Mouse (Mus musculus) kidney, adult 11 months (tissue): ENCODE measurements at regions not wholly inside any gene's neighbourhood (a gene's known extent, or its start where the extent isn't known, plus 50 kb on each side); places are given as distances from the start of the nearest gene placed in this dataset.
"Not testable (repeated sequence)": the region's sequence is repeated elsewhere in the genome, so short reads cannot be mapped to it uniquely, and the experiment has no call there.

Experiments
- DNase-seq: peaks from one replicate; pipeline ENCODE4 v3.0.0; 2022

DNA sequence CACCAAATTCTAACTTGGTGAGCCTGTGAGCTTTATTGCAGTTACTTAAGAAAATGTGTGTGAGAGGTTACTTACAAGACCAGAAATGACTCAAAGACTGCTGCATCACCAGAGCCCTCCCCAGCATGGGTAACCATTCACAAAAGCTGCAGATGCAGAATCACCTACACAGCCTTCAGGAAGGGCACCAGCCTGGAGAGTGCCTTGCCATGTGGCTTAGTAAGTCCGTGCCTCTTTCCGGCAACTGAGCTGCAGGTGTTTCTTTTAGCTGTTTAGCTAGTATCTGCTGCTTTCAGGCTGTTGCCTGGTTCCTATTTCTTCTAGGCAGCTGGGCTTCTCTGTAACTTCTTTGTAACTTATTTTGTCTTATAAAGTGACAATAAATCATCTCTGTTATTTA is 213.2 kb upstream of the Stxbp6 start:
- DNase-seq = no peak

DNA sequence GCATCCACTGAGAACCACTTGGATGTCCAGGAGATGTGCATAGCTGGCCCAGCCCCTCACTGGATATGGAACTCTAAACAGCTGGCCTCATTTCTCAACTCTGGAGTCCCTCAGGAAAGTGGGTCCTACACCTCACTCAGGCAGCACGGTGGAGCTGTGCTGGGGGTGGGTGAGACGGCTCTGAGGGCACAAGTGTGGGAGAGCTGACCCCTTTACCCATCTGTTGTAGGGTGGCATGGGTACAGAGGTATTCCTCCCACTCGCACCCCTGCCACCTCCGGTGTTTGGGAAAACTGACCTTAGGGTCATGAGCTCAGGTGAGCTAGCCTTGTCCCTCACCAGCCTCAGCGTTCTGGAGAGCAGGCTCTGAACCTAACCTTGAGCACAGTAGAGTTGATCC is 181.8 kb upstream of the Stxbp6 start:
- DNase-seq = no peak

DNA sequence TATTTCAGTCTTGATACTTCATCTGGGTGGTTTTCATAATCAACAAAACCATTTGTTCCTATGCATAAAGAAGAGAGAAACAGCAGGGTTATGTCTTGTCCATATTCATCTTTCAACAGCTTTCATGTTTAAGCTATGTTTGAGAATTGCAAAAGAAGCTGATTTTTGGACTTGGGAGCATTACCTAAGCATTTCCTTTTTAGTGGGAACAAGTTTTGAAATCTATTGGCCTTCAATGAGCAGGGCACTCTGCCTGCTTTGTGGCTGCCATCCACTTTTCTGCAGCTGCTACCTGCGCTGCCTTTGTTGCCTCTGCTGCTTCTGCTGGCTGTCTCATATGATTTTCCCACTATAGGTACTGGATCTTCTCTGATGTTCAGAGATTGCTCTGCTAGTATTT is 136.6 kb upstream of the Stxbp6 start:
- no peak for DNase-seq

DNA sequence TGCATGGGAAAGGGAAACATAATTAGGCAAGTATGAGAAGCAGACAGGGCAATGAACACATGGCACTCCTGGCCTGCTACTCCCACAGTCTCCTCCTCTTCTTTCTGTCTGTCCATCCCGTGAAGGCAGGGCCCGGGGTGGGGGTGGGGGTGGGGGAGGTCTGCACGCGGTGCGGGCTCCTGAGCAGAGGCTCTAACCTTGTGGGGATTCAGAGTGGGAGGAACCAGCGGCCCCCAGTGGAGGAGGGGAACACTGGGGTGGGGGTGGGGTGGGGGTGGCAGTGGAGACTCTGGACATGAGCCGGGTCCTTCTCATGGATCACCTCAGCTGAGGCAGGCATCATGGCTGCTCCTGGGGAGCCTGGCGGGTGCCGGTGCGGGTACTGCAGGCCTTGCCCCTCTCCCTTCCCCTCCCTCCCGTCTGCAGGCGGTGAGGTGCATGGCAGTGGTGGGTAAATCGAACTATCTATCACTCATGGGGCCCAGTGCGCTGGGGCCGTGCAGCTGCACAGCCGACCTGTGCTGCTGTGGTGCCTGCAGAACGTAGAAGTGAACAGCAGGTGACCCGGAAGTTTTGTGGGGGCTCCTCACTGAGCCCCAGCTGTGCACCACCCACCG is 120.9 kb upstream of the Stxbp6 start:
- no peak for DNase-seq

DNA sequence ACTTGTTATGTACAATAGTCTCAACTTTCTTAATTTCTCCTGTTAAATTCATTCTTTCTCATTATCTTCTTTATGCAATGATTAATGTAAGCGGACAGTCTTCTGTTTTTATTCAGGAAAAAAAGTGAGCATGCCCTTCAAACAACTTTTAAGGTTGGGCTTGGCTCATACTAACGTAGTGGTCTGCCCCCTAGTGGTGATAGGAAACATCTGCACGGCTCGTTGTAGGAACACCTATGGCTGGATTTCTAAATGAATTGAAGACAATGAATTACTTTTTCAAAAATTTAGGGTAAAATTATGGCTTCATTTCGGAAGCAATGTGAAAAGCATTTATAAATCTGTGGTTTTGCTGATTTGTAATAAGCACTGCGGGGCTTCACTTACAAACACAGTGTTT is 112.6 kb upstream of the Stxbp6 start:
- no peak for DNase-seq

DNA sequence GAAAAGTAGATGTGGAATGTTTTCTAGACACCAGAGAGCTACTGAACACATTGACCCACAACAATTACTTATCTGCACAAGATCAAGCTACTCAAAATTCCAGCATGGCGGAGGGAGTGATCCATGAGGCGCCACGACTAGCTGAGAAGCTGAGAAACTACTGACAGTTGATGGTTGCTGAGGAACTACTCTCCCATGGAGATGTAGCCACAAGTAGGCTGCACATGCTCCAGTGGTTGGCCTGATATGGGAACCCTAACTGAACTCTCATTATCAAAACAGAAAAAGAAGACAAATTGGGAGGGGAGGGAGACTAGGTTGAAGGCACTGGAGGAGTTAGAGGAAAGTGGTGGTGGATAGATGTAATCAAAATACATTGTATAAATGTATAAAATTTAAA is 110.0 kb upstream of the Stxbp6 start:
- no peak for DNase-seq

DNA sequence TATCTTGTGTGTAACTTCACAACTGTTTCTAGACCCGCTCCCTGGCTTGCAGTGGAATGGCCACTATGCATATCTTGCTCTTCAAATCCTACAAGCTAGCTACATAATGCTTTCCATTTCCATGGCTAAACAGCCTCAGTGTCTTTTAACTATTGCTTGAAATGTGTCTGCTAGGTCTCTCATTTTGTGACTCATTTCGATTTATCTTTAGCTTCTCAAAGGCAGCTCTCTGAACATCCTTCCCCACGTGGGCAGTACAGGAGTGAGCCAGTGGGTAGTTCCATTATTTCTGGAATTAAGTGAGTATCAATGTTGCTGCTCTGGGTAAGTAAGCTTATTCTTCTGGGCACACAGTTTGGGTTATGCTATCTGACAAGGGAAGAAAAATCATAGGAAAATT is 102.9 kb upstream of the Stxbp6 start:
- no peak for DNase-seq

DNA sequence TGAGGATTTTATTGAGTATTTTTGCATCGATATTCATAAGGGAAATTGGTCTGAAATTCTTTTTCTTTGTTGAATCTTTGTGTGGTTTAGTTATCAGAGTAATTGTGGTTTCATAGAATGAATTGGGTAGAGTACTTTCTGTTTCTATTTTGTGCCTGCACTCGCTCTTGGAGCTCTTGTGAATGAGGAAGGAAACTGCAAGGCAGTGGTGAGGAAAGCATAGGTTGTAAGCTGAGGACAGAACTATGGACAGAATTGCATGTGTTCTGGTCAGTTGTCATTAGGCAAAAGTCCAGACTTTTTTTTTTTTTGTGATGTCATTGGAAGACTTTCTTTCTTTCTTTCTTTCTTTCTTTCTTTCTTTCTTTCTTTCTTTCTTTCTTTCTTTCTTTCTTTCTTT is 100.8 kb upstream of the Stxbp6 start:
- DNase-seq = not testable (repeated sequence)

DNA sequence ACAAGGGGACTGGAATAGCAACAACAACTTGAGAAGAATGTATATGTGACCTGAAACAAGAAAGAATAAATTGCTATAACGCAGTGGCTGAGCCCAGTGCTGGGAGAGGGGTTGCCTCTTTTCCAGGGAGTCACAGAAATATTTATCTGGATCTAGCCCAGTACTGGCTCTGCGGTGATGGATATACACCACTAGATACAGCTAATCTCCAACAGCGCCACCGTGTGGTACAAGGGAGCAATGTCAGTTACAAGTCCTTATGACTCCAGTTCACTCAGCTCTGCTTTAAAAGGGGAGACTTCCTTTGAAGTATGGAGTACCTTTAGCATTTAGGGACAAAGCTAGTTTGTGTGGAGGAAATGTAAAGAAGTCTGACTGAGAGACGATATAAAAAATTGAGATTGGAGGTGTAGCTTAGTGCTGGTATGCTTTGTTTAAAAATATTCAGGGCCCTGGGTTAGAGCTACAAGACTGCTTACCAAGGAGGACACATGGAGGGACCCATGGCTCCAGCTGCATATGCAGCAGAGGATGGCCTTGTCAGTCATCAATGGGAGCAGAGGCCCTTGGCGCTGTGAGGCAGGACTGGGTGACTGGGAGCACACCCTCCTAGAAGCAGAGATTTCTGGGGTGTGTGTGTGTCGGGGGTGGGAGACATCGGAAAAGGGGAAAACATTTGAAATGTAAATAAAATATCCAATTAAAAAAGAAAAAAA is 97.6 kb upstream of the Stxbp6 start:
- DNase-seq = peak; percentile 18

DNA sequence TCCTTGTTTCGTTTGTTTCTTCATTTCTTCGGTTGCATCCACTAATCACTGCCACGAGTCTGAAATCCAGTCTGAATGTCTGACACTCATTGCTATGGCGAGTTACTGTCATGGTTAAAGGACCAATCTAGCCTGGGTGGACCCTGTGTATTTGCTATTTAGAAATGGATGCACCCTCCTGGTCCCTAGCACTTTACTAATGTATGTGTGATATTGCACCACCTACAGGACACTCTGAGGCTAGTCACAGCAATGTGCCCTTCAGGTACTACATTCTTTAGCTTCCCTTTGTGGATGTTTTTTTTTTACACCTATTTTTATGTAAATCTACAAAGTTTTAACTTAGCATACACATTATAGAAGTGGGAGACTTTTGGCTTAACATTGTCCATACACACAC is 87.5 kb upstream of the Stxbp6 start:
- peak; percentile 15 for DNase-seq

DNA sequence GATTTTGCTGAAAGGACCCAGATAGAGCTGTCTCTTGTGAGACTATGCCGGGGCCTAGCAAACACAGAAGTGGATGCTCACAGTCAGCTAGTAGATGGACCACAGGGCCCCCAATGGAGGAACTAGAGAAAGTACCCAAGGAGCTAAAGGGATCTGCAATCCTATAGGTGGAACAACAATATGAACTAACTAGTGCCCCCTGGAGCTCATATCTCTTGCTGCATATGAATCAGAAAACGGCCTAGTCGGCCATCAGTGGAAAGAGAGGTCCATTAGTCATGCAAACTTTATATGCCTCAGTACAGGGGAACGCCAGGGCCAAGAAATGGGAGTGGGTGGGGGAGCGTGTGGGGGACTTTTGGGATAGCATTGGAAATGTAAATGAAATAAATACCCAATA is 87.1 kb upstream of the Stxbp6 start:
- not testable (repeated sequence) for DNase-seq

DNA sequence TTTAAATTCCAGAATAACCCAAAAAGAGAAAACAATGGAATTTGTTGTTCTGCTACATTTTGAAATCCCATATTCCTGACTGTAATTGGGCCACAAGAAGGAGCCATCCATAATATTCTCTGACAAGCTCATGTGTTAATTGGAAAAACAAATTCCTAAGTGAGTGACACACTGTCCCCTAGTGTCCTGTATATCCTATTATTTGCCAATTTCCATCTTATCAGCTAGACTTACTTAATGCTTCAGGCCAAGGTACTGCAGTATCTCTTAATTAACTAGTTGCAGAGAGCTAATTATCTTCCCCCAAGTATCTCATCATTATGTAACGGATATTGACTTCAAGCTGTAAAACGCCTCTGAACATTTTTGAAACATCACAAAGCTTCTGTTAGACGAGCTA is 84.5 kb upstream of the Stxbp6 start:
- DNase-seq = no peak

DNA sequence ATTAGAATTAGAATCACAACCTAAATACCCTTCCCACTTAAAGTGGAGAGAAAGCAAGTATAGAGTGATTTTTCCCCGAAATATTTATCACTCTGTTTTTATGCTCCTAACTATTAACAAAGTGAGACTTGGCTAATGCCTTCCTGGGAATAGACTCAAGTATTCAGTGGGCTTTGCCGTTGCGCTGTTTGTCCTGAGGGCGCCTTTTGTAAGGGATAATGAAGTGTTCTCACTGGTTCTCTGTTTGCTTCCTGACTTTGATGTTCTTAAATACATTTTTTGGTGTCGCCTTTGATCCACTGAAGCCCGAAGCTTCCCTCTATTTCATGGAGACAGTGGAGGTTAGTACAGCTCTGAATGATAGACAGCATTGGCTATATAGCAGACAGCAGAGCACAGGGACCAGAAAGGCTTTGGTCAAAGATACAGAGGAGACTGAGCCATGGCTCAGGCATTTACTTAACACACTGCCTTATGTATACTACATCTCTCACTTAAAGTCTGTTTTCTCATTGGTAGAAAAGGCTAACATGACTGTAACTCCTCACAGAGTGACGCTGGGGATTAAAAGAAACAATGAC is 63.0 kb upstream of the Stxbp6 start:
- DNase-seq = no peak

DNA sequence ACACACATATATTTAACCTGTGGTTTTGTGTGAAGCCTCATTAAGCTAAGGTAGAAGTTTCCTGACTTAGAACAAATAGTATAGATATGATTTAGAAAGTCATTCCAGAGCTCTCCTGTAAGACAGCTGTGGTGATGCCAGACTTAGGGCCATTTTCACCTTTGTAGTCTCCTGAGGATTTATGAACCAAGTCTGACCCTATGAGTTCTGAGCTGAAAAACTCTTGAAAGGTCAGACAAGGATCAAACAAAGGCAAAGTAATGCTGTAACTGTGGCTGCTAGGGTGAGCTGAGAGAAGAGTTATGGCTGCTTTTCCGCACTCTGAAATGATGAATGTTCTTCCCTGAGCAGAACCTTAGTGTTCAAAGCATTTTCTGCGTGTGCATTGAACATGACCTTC is 58.9 kb upstream of the Stxbp6 start:
- DNase-seq = no peak

DNA sequence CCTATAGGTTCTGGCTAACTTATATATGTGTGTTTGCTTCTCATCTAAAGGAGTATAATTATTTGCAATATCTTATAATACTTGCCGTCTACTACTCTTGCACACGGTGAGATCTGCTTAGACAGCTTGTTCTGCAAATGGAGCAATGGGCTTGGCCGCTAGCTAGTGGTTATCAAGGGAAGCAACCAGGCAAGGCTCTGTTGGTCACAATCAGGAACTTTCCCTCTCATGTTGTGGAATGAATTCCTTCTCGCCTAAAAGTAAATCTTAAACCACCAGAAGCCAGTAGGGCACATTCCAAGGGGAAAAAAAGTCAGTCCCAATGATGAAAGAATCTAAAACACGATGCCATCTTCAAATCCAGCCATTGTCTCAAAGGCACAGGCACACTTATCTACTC is 56.6 kb upstream of the Stxbp6 start:
- DNase-seq = no peak

DNA sequence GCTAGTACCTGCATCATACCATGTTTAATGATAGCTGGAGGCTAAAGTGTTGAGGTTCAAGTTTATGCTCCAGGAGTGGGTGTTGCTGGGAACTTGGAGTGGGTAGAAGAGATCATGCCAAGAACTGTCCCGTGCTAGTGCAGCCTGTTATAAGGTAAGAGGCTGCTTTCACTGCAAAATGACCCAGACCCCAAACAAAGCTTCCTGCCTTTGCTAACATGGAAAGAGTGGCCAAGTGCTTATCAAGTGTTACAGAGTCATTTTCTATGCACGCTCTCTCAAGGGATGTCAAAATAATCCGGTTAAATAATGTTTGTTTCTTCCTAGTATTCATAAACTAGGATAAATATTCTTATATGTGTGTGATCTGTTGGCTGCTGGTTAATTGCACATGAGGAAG is 51.4 kb upstream of the Stxbp6 start:
- no peak for DNase-seq
